Mouse (Mus musculus) stomach, embryonic 14.5 days (tissue): ENCODE data around the gene Rad51b. TPM values are rescaled to one million over a fixed set of nuclear protein-coding genes. Genes with fewer than 3 reads are reported as not detected.
A peak's percentile ranks its signal among the peaks of the same experiment; 100 is the strongest.

Experiments used
- ATAC-seq: fragments of 200-750 bp; cut with Nextera tagmentation; 2 replicates; pipeline ENCODE4 v1.8.0; 2017; ENCODE audit warnings: low read depth, moderate TSS enrichment; ENCODE audit not compliant: insufficient number of reproducible peaks, insufficient read depth, low FRiP score
- H3K27ac ChIP-seq: fragments of 300-500 bp; sonication (generic); 2 replicates; pipeline ENCODE4 v1.5.1; 2014; ENCODE audit warnings: mild to moderate bottlenecking, low read length, moderate library complexity, mixed read lengths
- H3K27me3 ChIP-seq: fragments of 300-500 bp; sonication (generic); 2 replicates; pipeline ENCODE4 v1.6.1; 2014; ENCODE audit warnings: low read length, control low read depth, mixed read lengths; ENCODE audit not compliant: control insufficient read depth, insufficient read depth
- H3K36me3 ChIP-seq: fragments of 300-500 bp; sonication (generic); 2 replicates; pipeline ENCODE4 v1.6.1; 2014; ENCODE audit warnings: mild to moderate bottlenecking, control low read depth, low read length, moderate library complexity, mixed read lengths; ENCODE audit not compliant: control insufficient read depth, insufficient read depth
- H3K4me1 ChIP-seq: fragments of 300-500 bp; sonication (generic); 2 replicates; pipeline ENCODE4 v1.6.1; 2014; ENCODE audit warnings: low read length, control low read depth, mixed read lengths; ENCODE audit not compliant: control insufficient read depth, insufficient read depth
- H3K4me2 ChIP-seq: fragments of 300-500 bp; sonication (generic); replicated peaks from 2 replicates; pipeline ENCODE4 v1.6.1; 2014; ENCODE audit warnings: low read depth, low read length, control low read depth
- H3K4me3 ChIP-seq: fragments of 300-500 bp; sonication (generic); 2 replicates; pipeline ENCODE4 v1.5.1; 2014; ENCODE audit warnings: low read depth, low read length, control low read depth
- H3K9ac ChIP-seq: fragments of 300-500 bp; sonication (generic); replicated peaks from 2 replicates; pipeline ENCODE4 v1.6.1; 2014; ENCODE audit warnings: low read depth, mild to moderate bottlenecking, control low read depth, low read length, moderate library complexity, mixed read lengths
- H3K9me3 ChIP-seq: fragments of 300-500 bp; sonication (generic); 2 replicates; pipeline ENCODE4 v1.6.1; 2016; ENCODE audit warnings: low read depth, low read length, control low read depth; ENCODE audit not compliant: control insufficient read depth
- WGBS: fragments of 180-500 bp; shearing (Covaris S2); extraction: QIAGEN DNeasy Blood & Tissue Kit; methylation state at CpG from one replicate; pipeline ENCODE4 v1.1.7; 2014; 5-methylcytosine and 5-hydroxymethylcytosine counted together
- polyA plus RNA-seq: library from polyadenylated mRNA; unstranded; fragments of >200 nt; fragmentation: Nextera tagmentation; extraction: Ambion mirVana; gene quantifications from 2 replicates; pipeline ENCODE4 v1.2.1, GENCODE M21; 2014

Gene Rad51b
- polyA plus RNA-seq, 1 experiment from 2014 or later = 8.4 TPM

DNA sequence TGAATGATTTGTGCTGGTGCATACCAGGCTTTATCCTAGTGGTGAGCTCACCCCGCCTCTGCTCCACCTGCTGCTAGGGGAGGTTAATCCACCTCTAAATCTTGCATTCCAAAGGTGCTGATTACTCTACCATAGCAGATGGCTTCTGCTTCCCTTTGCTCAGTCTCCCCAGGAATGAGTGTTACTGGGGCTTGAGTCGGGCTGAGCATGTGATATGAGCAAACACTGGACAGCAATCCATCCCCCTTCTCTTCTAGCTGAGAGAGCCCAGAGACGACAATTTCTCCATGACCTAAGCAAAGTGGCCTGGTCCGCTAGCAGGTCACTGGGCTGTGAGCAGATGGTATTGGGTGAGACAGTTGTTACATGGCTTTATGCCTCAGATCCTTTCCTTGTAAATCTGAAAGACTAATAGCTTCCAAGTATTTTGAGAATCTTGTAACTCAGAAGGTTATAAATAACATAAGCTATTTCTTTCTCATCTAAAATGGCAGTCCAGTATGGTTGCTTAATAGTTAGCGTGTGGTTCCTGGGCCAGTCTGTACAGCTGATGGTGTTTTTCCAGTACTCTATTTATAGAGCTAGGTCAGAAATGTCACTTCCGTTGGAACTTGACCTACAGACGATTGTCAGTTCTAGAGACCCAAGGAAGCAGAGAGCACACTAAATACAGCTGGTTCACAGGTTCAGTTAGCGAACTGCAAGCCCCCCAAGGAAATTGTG is 462.3 kb downstream of the Rad51b start:
- H3K9ac ChIP-seq = no peak overlapping the region
- H3K36me3 ChIP-seq = no peaks in the 10 kb centered on the region
- no peaks in the 10 kb centered on the region for H3K9me3 ChIP-seq
- no peak for ATAC-seq
- H3K27me3 ChIP-seq = no peaks in the 10 kb centered on the region
- no peak overlapping the region for H3K4me3 ChIP-seq
- WGBS = 51% methylated on average over 8 of the region's 8 CpGs
- peaks cover 53% of the 10 kb centered on the region for H3K4me1 ChIP-seq
- no peak overlapping the region for H3K4me2 ChIP-seq
- H3K27ac ChIP-seq = peak overlapping the region; percentile 44; the same call in 1 of the 2 replicates

- H3K27ac ChIP-seq = peak overlapping the region; percentile 64
- ATAC-seq = no peak
- H3K27me3 ChIP-seq = no peaks in the 10 kb centered on the region
- no peak overlapping the region for H3K9ac ChIP-seq
- H3K9me3 ChIP-seq = no peaks in the 10 kb centered on the region
- peaks cover 48% of the 10 kb centered on the region for H3K4me1 ChIP-seq
- 63% methylated on average over 2 of the region's 2 CpGs for WGBS
- no peaks in the 10 kb centered on the region for H3K36me3 ChIP-seq
- no peak overlapping the region for H3K4me3 ChIP-seq
- H3K4me2 ChIP-seq = no peak overlapping the region
These were observed 464.1 kb downstream of the Rad51b start for GRCm38 (mm10) chr12:79761217-79761616.

GRCm38 (mm10) chr12:79762087-79762486 is 465.0 kb downstream of the Rad51b start:
- WGBS = 58% methylated on average over 2 of the region's 2 CpGs
- peak overlapping the region; percentile 69; the same call in 1 of the 2 replicates for H3K27ac ChIP-seq
- no peaks in the 10 kb centered on the region for H3K9me3 ChIP-seq
- no peak overlapping the region for H3K4me3 ChIP-seq
- H3K27me3 ChIP-seq = no peaks in the 10 kb centered on the region
- no peaks in the 10 kb centered on the region for H3K36me3 ChIP-seq
- H3K4me1 ChIP-seq = peaks cover 47% of the 10 kb centered on the region
- ATAC-seq = no peak
- H3K4me2 ChIP-seq = no peak overlapping the region
- H3K9ac ChIP-seq = no peak overlapping the region

GRCm38 (mm10) chr12:79762570-79763275 is 465.6 kb downstream of the Rad51b start:
- peak overlapping the region; percentile 69; the same call in 1 of the 2 replicates for H3K27ac ChIP-seq
- H3K36me3 ChIP-seq = no peaks in the 10 kb centered on the region
- peaks cover 41% of the 10 kb centered on the region for H3K4me1 ChIP-seq
- no peak overlapping the region for H3K4me2 ChIP-seq
- WGBS = 35% methylated on average over 7 of the region's 7 CpGs
- no peak overlapping the region for H3K9ac ChIP-seq
- no peaks in the 10 kb centered on the region for H3K27me3 ChIP-seq
- no peak overlapping the region for H3K4me3 ChIP-seq
- H3K9me3 ChIP-seq = no peaks in the 10 kb centered on the region
- no peak; the same call in 1 of the 2 replicates for ATAC-seq

GRCm38 (mm10) chr12:79766116-79766515 is 469.0 kb downstream of the Rad51b start:
- H3K27me3 ChIP-seq = no peaks in the 10 kb centered on the region
- H3K27ac ChIP-seq = no peak overlapping the region
- no peak overlapping the region for H3K9ac ChIP-seq
- H3K4me3 ChIP-seq = no peak overlapping the region
- H3K36me3 ChIP-seq = no peaks in the 10 kb centered on the region
- H3K4me1 ChIP-seq = peaks cover 35% of the 10 kb centered on the region
- H3K9me3 ChIP-seq = no peaks in the 10 kb centered on the region
- 64% methylated on average over 6 of the region's 6 CpGs for WGBS
- ATAC-seq = no peak
- no peak overlapping the region for H3K4me2 ChIP-seq

DNA sequence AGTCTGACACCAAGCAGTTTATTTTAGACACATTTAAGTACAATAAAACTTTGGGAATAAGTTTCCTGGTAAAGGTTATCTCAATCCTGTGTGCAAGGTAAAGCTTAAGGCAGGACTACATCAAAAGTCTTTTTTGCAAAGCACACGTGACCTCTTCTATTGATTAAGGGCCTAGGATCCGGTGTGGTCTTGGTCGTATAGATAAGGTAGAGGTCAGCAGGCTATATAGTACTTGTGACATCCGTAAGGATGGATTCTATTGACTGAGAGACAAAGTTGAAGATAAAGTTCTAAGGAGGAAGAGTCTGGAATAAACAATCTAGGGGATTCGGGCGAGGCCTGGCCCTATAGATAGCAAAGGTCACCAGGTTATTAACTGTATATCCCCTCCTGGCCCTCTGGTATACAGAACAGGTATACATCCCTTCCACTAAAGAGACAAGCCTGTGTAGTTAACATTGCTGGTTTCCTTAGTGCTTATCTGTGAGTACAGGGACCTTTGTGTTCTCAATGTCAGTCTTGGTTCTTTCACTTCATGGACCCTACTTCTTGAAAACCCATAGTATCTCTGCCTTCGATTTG is 471.8 kb downstream of the Rad51b start:
- H3K4me1 ChIP-seq = peaks cover 17% of the 10 kb centered on the region; the same call in 1 of the 2 replicates
- no peak overlapping the region for H3K9ac ChIP-seq
- no peak for ATAC-seq
- no peak overlapping the region for H3K4me3 ChIP-seq
- H3K36me3 ChIP-seq = no peaks in the 10 kb centered on the region
- peak overlapping the region; percentile 10; the same call in 1 of the 2 replicates for H3K27ac ChIP-seq
- no peak overlapping the region for H3K4me2 ChIP-seq
- H3K9me3 ChIP-seq = no peaks in the 10 kb centered on the region
- WGBS = 57% methylated on average over 7 of the region's 7 CpGs
- H3K27me3 ChIP-seq = no peaks in the 10 kb centered on the region

- WGBS = 93% methylated on average over 9 of the region's 9 CpGs
- Histone ChIP-seq H3K27ac (no peak overlapping the region; the same call in 1 of the 2 replicates), H3K9ac (no peak overlapping the region), H3K4me1 (peaks cover 17% of the 10 kb centered on the region; the same call in 1 of the 2 replicates), H3K4me2 (no peak overlapping the region), H3K27me3 (no peaks in the 10 kb centered on the region), H3K4me3 (no peak overlapping the region), H3K36me3 (no peaks in the 10 kb centered on the region), H3K9me3 (no peaks in the 10 kb centered on the region)
- ATAC-seq = no peak
These were observed 472.7 kb downstream of the Rad51b start for GRCm38 (mm10) chr12:79769763-79770162.

- WGBS = 92% methylated on average over 4 of the region's 4 CpGs
- ATAC-seq = no peak
- no peak overlapping the region for H3K27ac ChIP-seq
- no peaks in the 10 kb centered on the region for H3K36me3 ChIP-seq
- no peaks in the 10 kb centered on the region for H3K9me3 ChIP-seq
- H3K4me1 ChIP-seq = peaks cover 16% of the 10 kb centered on the region; the same call in 1 of the 2 replicates
- H3K27me3 ChIP-seq = no peaks in the 10 kb centered on the region
- no peak overlapping the region for H3K4me3 ChIP-seq
- no peak overlapping the region for H3K9ac ChIP-seq
- H3K4me2 ChIP-seq = no peak overlapping the region
These were observed 474.1 kb downstream of the Rad51b start for GRCm38 (mm10) chr12:79771194-79771593.
